Mouse (Mus musculus) yolk sac, embryonic 10.5 days (tissue): ENCODE measurements around the gene Mlx.
"Not testable (repeated sequence)": the region's sequence is repeated elsewhere in the genome, so short reads cannot be mapped to it uniquely, and the experiment has no call there.

Experiments
- DNase-seq: peaks from one replicate; pipeline ENCODE4 v3.0.0-alpha.2; 2017; ENCODE audit warnings: low spot score

Mlx gene

GRCm38 (mm10) chr11:101098231-101098630 is 11.2 kb downstream of the Mlx start:
- no peak for DNase-seq

- no peak for DNase-seq
Observed at GRCm38 (mm10) chr11:101103011-101103410, 15.9 kb downstream of the Mlx start.

GRCm38 (mm10) chr11:101109351-101109750 is 22.3 kb downstream of the Mlx start:
- no peak for DNase-seq

- no peak for DNase-seq
Observed at GRCm38 (mm10) chr11:101110708-101111107, 23.6 kb downstream of the Mlx start.

GRCm38 (mm10) chr11:101111178-101111577 is 24.1 kb downstream of the Mlx start:
- DNase-seq, result no peak

- no peak for DNase-seq
Observed at GRCm38 (mm10) chr11:101112186-101112585, 25.1 kb downstream of the Mlx start.

- DNase-seq, result no peak
Observed at GRCm38 (mm10) chr11:101115564-101115963, 28.5 kb downstream of the Mlx start.

- peak; percentile 63 for DNase-seq
Observed at GRCm38 (mm10) chr11:101118105-101118504, 31.0 kb downstream of the Mlx start.

- DNase-seq, result no peak
Observed at GRCm38 (mm10) chr11:101119131-101119760, 32.2 kb downstream of the Mlx start.

- peak; percentile 99 for DNase-seq
Observed at GRCm38 (mm10) chr11:101119761-101120544, 32.9 kb downstream of the Mlx start, which contains the start of the genes Retreg3 and Tubg1. TSS of gene Retreg3 (minus strand) at chr11:101119893. TSS of gene Tubg1 (plus strand) at chr11:101119938.

- no peak for DNase-seq
Observed at GRCm38 (mm10) chr11:101120545-101121188, 33.6 kb downstream of the Mlx start.

- not testable (repeated sequence) for DNase-seq
Observed at GRCm38 (mm10) chr11:101124494-101124893, 37.4 kb downstream of the Mlx start.

- DNase-seq, result not testable (repeated sequence)
Observed at GRCm38 (mm10) chr11:101125008-101125407, 37.9 kb downstream of the Mlx start.

- no peak for DNase-seq
Observed at GRCm38 (mm10) chr11:101127075-101127474, 40.0 kb downstream of the Mlx start.

GRCm38 (mm10) chr11:101128996-101129577 is 42.0 kb downstream of the Mlx start:
- DNase-seq, result no peak

- no peak for DNase-seq
Observed at GRCm38 (mm10) chr11:101130056-101130756, 43.1 kb downstream of the Mlx start.

- no peak for DNase-seq
Observed at GRCm38 (mm10) chr11:101131187-101131586, 44.1 kb downstream of the Mlx start.

- no peak for DNase-seq
Observed at GRCm38 (mm10) chr11:101131701-101132100, 44.6 kb downstream of the Mlx start.

GRCm38 (mm10) chr11:101133037-101133436 is 46.0 kb downstream of the Mlx start:
- no peak for DNase-seq

GRCm38 (mm10) chr11:101134217-101134865 is 47.3 kb downstream of the Mlx start:
- DNase-seq, result no peak

- DNase-seq, result no peak
Observed at GRCm38 (mm10) chr11:101137000-101137399, 49.9 kb downstream of the Mlx start.
